Mouse (Mus musculus): ENCODE data around the gene Gng4. TPM values are rescaled to one million over a fixed set of nuclear protein-coding genes. Genes with fewer than 3 reads are reported as not detected.

Gng4 gene
- total RNA-seq, 2 experiments from 2014 or later: 1.1 TPM

GRCm38 (mm10) chr13:13810885-13811284, 27.0 kb downstream of the Gng4 start:
- intact Hi-C loops (cut with DNase I): no loop called here
- DNase-seq: no peak

GRCm38 (mm10) chr13:13818696-13819095, 34.8 kb downstream of the Gng4 start:
- intact Hi-C loops (cut with DNase I): no loop called here
- no peak for DNase-seq

DNA sequence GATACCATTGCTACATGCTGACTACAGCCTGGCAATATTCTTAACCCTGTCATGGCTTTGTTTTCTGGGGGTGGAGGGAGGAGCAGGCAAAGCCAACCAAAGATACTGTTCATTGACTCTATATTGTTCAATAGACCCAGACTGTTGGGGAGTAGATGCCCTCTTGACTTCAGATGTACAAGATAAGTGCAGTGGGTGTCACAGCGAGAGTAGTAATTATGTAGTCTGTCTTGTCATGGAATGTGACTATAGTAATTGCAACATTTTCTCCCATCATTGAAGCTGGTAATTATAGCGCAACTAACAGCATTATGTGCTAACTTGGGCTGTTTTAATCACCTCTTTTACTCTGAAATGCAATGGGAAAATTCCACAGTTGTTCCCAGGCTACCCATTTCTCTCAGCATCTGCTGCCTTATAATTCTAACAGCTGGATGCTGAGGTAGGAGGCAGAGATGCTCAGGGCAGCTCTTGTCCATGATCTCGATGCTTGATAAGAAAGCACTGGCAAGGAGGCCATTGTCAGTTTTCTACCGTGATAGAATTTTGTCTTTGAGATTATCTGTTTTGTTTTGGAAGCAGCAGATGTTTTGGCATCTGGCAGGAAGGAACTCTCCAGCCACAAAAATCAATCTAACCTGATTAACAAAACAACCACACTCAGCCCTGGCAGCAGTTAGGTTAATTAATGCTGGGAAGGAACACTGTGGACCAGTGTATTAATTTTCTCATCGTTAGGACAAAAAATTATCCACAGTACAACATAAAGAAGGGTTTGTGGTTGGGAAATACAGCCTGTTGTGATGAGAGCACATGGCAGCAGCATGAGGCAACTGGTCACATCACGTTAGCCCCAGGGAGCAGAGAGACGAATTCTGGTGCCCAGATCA, 36.6 kb downstream of the Gng4 start:
- no peak for DNase-seq
- intact Hi-C loops (cut with DNase I): no loop called here

- intact Hi-C loops (cut with DNase I): no loop called here
- DNase-seq: no peak
Observed at GRCm38 (mm10) chr13:13824946-13825345, 41.1 kb downstream of the Gng4 start.

DNA sequence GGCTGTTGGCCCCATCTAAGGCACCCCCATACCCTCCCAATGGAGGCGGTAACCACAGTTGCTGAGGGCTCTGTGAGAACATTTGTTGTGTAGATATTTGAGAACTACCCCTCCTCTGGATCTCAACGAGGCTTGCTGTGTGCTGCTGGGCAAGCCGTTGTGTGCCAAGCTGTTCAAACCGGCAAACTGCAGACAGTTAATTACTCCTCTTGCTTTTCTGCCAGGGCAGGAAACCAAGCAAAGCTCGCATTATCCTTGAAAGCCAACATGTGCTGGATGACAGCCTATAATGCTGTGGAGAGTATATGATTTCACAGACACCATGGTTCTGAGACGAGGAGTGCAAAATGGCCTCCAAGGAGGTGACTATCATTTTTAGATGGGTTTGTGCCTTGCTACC, 42.7 kb downstream of the Gng4 start:
- intact Hi-C loops (cut with DNase I): no loop called here
- DNase-seq: no peak

- intact Hi-C loops (cut with DNase I): no loop called here
- DNase-seq: no peak
Observed at GRCm38 (mm10) chr13:13828125-13828524, 44.3 kb downstream of the Gng4 start.

DNA sequence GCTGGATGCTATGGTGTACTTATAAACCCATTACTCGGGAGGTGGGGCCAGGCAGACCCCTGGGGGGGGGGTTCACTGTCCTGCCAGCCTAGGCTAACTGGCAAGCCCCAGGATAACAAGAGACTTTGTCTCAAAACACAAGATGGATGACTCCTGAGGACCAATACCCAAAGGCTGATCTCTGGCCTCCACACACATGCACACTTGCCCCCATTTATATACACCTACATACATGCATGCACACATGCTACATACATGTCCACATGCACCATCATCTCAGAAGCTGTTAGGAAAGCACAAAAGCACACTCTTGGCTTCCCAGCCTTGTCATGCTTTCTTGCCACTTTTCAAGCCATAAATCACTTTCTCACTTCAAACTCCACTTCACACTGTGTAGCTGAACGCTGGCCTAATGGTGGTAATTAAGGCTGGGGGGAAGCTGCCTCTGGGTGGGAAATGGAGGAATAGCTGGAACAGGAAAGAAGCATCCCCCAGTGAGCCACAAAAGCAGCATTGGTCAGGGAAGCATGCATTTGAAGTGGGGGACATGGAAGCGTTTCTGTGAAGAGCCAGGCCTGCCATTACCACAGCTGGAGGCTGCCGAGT, 46.7 kb downstream of the Gng4 start:
- intact Hi-C loops (cut with DNase I): no loop called here
- no peak for DNase-seq

GRCm38 (mm10) chr13:13835180-13835579, 51.3 kb downstream of the Gng4 start:
- no peak for DNase-seq
- intact Hi-C loops (cut with DNase I): no loop called here

DNA sequence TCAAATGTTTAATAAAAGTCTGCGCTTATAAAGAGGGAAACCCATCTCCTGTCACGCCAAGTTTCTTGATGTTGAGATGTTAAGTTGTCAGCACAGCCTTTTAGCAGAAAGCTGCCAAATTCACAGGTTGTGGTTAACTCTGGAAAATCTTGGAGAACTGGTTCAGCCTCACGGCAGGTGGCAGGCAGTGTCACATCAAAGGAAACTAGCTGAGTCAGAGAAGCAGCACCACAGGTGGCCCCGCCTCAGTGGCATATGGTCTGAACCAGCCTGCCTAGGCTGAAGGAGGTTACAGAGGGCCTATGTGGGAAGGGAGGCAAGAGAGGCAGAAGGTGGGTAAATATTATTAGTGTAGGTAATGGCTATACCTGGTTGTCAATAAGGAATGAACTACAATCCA, 61.2 kb downstream of the Gng4 start:
- DNase-seq: no peak
- intact Hi-C loops (cut with DNase I): no loop called here

- no peak for DNase-seq
- intact Hi-C loops (cut with DNase I): no loop called here
Observed at GRCm38 (mm10) chr13:13847075-13847599, 63.3 kb downstream of the Gng4 start.

- no peak for DNase-seq
- intact Hi-C loops (cut with DNase I): no loop called here
Observed at GRCm38 (mm10) chr13:13857190-13857589, 73.3 kb downstream of the Gng4 start.

GRCm38 (mm10) chr13:13862346-13862745, 78.5 kb downstream of the Gng4 start:
- intact Hi-C loops (cut with DNase I): no loop called here
- DNase-seq: no peak

DNA sequence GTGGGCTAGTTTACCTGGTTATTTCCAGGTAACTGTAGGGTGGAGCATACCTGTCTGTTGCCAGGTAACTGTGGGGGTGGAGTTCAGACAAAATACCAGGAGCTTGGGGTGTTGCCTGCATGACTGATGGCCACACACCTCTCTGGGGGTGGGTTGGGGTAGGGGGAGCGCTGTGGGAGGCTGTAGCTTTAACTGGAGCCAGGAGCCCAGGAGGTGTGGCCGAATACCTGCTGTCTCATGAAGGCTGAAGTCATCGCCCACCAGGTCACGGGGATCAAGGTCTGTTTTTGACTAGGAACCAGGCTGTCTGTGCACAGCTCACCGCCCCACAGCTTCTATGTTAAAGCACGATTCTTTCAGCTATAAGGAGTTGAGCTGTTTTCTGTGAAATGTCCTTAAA, 79.1 kb downstream of the Gng4 start:
- intact Hi-C loops (cut with DNase I): no loop called here
- no peak for DNase-seq

- intact Hi-C loops (cut with DNase I): no loop called here
- no peak for DNase-seq
Observed at GRCm38 (mm10) chr13:13866339-13866738, 82.5 kb downstream of the Gng4 start.

GRCm38 (mm10) chr13:13867078-13867759, 83.4 kb downstream of the Gng4 start:
- intact Hi-C loops (cut with DNase I): no loop called here
- DNase-seq: no peak

GRCm38 (mm10) chr13:13867922-13868321, 84.1 kb downstream of the Gng4 start:
- DNase-seq: no peak
- intact Hi-C loops (cut with DNase I): no loop called here

Other genes with a start within 250 kb of the Gng4 start
- 10 to 100 TPM in 1 of 2 experiments, 1 to 10 TPM in 1; 7.4 to 13.1 TPM for gene Lyst, start 193.7 kb upstream of the Gng4 start, total RNA-seq (2021)
- gene B3galnt2, start 170.4 kb downstream of the Gng4 start, total RNA-seq (2021): 10 to 100 TPM; 20.2 to 23.1 TPM

Measured in heart, postnatal 36 days (tissue).